Mouse (Mus musculus) embryo, embryonic 11.5 days (tissue): ENCODE results near the gene Doc2b.

Experiments
- DNase-seq: peaks from one replicate; pipeline ENCODE4 v3.0.0-alpha.2; 2012; ENCODE audit warnings: low read depth, low spot score

Gene Doc2b

DNA sequence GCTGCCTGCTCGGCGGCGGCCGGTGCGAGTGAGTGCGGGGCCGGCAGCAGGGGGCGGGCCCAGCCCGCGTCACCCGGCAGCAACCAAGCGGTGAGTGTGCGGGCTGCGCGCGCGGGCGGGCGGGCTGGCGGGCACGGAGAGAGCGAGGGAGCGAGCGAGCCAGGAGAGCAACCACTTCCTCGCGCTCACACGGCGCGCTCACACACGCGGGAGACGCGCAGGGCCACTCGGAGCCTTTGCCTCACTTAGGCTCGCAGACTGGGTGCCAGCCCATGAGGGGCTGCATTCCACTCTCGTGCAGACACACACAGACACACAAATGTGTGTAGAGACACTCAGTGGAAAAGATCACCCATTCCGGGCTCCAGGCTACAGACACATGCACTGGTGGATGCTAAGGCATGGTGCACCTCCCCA is at the start of gene Doc2b:
TSS of gene Doc2b (minus strand) at position 21 of the 417 bp plus-strand sequence.
- no peak for DNase-seq

DNA sequence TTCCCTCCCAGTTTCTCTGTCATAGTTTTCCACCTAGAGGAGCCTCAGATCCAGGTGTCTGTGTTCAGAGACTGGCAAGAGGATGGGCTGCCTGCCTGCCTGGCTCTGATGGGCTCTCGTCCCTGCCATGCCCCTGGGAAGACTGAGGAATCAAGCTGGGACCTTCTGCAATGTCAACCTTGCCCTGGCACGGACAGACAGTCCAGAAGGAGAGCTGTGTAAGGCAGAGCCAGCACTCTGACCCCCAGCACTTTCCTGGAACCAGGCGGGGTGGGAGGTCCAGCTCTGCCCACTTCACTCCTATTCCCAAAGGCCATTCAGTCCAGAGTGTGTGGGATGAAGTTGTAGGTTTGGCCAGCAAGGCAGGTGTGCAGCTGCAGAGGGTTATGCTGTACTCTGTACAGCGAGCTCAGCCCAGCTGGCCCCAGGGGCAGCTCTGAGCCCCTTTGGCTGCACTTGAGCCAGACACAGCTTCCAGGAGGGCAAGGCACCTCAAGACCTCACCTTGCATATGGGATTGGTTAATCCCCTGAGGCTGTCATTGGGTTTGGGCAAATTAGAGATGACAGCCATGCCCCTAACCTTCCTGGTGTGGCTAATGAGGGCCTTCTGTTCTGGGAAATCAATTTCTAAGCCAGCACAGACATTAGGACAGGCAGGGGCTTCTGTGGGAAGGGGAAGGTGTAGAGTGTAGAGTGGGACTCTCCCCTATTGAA is 47.2 kb upstream of the Doc2b start:
- no peak for DNase-seq

DNA sequence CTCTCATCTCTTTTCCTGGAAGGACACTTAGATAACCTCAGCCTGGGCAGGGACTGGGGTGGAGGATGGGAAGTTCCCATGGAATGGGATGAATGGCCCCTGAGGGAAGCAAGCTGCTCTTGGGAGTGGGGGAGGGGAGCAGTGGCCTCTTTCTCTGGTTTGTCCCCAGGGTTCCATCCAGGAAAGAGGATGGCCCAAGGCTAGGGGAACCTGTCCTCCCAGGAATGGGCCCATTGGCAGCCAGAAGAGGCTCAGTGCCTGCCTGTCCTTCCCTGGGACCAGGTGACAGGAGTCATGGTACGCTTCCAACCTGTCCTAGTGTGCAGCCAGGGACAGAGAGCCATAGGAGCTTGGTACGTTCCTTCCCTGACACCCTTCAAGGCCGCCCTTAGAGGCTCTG is 45.7 kb upstream of the Doc2b start:
- DNase-seq = no peak

DNA sequence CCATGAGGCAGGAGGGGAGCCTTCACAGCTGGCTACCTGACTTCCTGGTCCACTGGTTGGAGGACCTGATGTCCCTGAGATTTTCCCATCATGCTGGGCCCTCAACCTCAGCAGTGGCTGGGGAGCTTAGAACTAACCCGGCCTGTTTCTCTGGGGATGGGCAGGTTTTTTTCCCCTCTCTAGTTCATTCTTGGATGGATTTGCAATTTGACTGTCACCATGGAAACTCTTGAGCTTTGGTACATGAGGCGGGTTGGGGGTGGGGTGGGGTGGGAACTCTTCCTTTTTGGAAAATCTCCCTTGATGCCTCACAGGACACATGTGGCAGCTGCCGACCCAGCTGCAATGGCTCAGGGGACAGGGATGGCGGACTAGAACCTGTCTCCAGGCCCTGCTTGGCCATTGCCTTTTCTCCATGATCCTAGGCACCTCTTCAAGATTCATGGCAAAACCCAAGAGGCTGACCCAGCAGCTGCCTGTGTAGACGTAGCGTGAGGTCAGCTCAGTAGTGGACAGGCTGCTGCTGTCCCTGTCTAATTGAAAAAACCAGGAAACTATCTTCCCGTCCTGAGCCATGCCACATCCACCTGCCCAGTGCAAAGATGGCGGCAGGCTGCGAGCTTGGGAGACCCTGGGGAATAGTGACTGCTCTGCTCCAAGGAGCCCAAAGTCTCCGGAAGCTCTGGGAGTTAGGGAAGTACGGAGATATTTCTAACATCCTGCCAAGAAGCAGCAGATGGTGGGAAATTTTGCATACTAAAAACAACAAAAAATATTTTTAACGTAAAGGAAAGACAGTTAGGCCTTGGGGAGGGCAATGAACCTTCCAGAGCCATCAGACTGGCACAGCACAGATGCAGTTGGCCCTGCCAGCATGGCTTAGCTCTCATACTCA is 43.9 kb upstream of the Doc2b start:
- no peak for DNase-seq

DNA sequence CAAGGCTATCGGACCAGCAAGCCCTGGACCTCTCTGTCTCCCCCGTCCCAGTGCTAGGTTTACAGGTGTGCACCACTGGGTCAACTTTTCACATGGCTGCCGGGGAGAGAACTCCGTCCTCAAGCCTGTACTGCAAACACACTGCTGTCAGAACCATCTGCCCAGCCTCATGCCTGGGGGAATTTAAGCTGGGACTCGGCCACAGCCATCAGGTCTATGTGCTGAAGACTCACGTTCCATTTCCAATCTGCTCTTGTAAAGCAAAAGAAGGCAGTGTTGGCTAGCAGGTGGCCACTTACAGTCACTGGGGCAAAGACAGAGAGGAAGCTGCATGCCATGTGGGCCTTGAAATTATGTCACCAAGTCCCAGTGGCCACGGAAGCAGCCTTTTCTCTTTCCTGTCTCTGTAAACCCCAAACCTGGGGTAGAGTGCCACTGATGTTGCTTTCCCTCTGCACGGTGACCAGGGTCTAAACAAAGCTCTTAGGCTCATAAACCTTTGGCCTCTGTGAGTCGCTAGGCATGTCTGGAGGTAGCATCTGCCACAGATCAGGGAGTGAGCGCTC is 43.1 kb upstream of the Doc2b start:
- no peak for DNase-seq

DNA sequence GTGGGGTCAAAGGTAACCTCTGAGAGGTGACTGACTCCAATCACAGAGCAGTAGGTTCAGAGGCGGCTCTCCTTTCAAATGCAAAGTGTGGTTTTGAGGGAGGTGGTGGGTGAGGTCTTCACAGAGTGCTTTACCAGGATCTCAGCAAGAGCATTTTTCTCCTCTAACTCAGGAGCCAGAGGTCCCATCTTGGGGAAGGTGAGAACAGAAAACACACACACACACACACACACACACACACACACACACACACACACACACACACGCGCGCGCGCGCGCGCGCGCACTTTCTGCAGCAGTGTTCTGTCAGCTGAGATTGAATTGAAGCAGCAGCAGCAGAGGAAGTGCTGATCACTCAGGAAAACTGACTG is 40.4 kb upstream of the Doc2b start:
- no peak for DNase-seq

DNA sequence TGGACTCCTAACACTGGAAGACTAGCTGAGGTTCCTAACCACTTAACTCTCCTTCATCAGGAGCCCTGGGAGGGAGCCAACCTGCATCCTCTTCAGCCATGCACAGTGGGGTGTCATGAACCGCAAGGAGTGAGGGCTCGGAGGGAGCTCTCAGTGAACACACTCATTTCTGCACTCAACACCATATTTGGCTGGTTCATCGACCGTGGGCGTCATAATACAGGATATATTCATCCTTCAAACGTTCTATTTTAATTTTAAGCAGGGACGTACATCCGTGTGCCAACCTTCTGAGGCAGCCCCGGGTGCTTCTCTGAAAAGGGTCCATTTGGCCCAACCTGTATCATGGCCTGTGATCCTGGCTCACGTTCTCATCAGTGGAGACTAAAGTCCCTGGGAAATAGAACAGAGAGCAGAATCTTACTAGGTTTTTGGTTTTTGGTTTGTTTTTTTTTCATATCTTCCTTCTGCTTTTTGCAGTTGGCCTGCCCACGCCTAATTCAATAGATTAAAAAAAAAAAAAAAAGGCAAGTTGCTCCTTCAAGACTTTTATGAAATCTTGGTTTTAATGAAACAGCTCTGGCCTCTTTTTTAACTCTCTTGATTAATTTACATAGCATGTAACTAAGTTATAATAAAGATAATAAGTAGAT is 39.9 kb upstream of the Doc2b start:
- no peak for DNase-seq

DNA sequence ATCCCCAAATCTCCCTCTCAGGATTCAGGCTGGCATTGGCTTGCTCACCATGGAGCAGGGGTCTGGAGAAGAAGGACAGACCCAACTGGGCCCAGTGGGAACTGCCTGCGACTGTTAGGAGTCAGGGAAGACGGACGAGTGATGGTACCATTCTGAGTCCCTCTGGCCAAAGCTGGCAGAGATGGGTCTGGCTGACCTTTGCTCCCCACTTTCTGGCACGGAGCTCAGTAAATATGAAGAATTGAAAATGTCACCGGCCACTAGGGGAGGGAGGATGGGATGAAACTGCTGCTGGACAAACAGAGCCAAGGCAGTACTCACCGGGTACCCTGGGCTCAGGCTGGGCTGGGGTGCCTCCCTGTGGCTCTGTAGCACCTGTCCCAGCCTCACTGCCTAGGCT is 37.2 kb upstream of the Doc2b start:
- no peak for DNase-seq

DNA sequence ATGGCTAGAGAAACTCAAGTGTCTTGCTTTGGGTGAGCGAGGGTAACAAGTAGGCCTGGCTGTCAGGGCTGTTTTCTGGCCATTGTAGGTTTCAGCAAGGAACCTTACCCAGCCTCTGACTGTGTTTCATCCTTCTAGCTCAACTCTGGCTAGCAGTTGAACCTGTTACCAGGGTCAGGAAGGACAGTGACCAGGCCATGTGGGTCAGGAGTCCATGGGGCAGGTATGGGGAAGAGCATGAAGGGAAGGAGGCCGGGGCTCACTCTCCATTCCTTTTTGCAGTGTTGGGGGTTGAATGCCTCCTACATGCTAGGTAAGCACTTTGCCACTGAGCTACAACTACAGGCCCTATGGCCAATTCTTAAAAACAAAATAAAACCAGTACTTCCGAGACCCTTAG is 34.5 kb upstream of the Doc2b start:
- no peak for DNase-seq

DNA sequence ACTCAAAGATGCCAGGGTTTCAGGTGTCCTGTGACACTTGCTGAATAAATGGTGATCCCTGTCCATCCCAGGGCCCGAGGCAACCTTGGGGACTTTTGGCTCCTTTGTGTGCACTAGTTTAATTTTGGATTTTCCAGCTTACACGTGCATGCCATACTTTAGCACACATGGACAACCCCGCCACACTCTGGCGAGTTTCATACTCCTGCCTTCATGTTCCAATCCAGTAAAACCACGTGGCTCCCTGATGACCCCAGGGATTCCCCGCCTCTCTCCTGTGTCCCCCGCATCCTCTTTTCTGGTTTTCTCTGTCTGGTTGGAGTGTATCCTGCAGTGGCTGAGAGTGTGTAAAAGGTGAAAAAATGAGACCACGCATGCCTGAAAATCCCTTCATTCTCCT is 31.6 kb upstream of the Doc2b start:
- DNase-seq = no peak

DNA sequence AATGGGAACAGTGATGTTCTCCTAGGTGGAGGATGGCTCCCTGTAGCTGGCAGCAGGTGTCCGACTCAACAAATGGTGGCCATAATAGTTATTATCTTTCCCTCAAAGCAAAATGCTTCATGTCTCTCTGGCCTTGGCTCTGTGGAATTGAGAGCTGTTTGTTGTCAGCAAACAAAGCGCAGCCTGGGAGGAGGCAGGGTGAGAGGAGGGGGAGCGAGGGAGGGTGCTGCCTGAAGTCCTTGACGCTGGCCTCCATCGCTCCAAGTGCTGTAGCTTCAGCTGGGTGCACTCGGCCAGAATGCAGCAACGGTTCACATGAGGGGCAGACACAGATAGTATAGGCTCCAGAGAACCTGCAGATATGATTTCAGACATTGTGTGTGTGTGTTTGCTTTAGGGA is 27.7 kb upstream of the Doc2b start:
- DNase-seq = no peak

DNA sequence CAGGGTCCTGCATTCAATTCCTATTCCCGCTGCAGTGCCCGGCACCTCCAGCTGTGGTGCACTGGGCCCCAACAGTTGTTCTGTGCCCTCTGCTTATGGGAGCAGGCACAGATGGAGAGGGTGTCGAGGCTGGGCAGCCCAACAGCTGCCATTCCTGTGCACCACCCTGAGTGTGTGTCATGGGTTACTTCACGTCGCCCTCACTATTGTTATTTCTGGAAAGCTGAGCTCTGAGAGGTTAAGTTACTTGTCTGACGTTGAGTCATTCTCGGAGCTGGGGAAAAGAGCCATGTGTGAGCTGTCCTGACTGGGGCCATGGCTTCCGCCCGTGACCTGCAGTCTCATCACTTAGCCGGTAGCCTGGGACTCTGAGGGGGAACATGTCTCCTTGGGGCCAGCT is 17.2 kb upstream of the Doc2b start:
- no peak for DNase-seq

DNA sequence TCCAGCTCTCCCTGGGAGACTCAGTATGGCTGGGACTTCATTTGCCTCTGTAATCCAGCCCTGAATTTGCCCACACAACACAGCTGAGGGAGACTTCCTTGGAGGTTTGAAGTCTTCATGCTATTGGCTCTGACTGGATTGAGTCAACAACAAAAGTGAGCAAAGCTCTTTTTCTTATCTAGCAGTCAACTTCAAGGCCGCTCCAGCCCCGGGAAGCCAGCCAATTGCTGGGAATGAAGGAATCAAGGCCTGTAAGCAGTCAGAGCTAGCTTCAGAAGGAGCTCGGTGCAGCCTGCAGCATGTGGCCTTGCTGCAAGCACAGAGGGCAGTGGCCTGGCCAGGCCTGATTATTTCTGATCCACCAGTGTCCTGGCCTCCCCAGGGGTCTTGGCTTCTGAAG is 16.1 kb upstream of the Doc2b start:
- no peak for DNase-seq

DNA sequence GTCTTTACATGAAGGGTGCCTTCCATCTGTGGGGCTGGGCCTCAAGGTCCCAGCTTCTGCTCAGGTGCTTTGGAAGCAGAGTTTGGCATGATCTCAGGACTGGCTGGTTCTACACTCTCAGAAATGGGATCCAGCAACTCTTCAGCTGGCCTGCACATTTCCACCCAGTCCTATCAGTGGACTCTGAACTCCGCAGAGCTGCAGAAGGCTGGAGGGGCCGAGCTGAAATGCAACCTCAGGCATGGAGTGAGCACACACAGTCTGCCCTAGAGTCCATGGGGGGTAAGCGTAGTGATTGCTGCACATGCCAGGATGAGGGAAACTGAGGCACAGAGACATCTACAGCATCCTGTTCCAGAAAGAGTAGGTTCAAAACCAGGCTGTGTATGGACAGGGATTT is 14.7 kb upstream of the Doc2b start:
- no peak for DNase-seq

DNA sequence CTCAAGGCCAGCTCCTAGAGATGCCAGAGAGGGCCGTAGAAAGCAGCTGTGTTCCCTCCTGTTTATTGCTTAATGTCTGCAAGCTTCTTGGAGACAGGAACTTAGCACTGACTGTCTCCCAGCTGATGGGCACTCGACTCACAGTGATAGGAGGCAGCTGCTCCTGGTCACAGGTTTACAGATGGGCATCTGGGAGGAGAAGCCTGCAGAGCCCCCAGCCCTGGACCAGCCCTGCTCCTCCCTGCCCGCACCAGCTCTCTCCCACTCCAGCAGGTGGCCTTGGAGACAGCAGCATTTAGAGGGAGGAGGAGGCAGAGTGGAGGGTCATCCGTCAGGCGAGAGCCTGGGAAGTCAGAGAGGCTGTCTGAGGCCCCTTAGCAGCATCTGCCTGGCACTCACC is 11.6 kb upstream of the Doc2b start:
- DNase-seq = no peak

DNA sequence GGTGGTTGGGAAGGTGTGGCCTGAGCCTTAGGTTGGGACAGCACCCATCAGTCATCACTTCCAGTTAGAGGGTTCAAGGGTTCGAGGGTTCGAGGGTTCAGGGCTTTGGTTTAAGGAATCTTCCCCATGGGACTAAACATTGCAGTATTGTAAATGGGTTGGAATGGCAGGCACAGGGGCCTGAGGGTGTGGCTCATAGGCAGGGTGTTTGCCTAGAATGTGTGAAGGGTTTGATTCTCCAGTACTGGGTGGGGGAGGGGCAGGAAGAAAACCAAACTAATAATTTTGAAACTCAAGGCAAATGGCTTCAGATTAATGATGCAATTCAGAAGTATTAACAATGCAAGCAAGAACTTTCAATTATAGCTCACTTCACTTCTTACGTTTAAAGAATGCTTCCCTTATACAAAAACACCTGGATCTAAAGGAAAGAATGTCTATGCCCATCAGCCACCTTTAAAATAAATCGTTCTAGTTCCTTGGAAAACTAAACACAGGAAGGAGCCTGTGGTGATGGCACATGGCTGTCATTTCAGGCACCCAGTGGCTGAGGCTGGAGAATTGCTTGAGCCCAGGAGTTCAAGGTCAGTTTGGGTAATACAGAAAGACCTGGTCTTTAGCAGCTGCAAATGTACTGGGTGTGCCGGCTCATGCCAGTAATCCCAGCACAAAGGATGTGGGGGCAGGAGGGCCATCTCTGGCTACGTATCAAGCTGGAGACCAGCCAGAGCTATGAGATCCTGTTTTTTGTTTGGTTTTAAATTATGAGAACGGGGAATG is 6.1 kb upstream of the Doc2b start:
- no peak for DNase-seq

DNA sequence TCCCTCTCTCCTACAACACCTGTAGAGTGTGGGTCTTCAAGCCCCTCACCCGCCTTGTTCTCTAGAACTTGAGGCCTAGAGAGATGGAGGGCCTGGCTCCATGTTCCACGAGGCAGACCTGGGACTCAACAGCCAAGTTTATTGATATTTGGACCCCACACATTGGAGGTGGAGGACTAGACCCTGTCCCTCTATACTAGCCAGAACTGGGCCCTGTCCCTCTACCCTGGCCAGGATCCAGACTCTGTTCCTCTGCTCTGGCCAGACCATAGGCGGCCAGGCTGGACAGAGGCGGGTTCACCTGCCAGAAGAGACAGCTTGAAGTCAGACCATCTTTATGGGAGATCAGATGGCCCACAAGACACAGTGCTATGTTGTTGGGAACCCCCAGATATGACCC is 5.5 kb upstream of the Doc2b start:
- no peak for DNase-seq

DNA sequence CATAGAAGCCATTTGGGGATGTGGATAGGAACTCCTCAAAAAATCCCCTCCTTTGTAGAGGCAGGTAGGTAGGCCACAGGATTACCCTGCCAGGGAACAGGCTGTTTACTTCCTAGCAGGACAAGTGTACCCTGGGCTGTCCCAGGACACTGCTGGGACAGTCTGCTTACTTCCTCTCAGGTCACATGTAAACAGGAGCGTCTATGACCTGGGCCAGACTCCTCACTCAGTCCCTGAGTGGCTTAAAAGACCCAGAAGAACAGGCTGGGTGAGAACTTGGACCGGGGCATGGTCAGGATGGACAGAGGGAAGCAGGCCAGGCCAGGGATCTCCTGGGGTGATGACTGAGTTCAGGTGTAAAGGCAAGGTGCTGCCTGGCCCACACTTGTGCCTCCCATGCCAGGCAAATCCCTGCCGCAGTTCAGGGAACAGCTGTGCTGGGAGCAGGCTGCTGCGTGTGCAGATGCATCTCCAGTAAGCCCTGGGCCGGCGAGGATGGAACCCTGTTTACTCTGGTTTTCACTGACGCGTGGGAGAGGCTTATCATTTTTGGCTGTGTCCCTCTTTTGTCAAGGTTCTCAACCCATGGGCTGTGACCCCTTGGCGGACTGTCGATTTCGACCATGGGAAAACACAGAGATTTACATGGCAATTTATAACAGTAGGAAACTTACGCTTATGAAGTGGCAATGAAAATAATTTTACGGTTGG is 842 bp upstream of the Doc2b start:
- DNase-seq = no peak

DNA sequence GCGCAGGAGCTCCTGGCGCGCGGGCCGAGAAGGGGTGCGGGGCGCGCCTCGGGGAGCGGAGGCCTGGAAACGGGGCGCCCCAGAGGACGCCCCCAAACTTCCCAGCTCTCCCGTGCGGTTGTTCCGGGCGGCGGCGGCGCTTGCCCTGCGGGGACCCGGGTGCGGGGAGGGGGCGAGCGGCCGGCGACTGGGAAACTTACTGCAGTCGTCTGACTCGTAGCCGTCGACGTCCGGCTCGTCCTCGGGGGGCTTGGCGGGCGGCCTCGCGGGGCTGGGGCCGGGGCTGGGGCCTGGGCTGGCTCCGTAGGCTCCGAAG is 570 bp downstream of the Doc2b start:
- no peak for DNase-seq

DNA sequence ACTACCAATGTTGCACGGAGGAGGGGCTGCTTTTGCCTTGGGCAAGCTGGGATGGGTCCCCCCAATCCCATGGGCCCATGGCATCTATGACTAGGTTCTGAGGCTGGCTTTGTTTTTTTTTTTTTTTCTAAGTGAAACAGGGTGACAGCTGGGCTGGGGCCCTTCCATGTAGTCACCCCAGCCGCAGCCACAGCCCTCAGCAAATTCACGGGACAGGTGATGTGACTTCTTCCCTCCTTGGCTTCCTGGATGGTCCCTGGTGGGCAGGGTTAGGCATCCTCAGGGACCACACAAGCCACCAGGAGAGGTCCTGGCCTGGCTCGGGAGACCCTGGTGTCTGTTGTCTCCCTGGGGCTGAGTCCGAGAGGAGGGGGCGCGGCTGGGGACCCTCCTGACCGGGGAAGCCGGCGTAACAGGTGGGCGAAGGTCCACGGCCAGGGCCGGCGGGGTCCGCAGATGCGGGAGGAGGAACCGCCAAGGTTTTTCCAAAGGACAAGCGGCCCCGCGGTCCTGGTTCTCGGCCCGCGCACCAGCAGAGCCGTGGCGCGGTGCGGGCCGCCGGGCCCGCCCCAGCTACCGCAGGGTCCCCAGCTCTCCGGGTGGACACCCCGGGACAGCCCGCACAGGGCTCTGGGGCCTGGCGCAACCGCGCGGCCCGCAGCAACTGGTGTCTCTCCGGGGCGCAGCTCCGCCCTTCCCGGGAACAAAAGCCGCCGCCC is 1.1 kb downstream of the Doc2b start:
- no peak for DNase-seq
